Mouse (Mus musculus): Measurements from ENCODE around the gene Rhob. TPM values are rescaled to one million over a fixed set of nuclear protein-coding genes. Genes with fewer than 3 reads are reported as not detected.

Gene Rhob
- polyA plus RNA-seq, 1 experiment from 2014 or later = 39.3 TPM

GRCm38 (mm10) chr12:8470962-8471361, 28.8 kb downstream of the Rhob start:
- Histone ChIP-seq H3K36me3 (ENCODE audit: control insufficient read depth, insufficient read depth) (no peaks in the 10 kb centered on the region), H3K9ac (ENCODE audit: low read length) (no peak overlapping the region), H3K27ac (ENCODE audit: low read length) (no peak overlapping the region), H3K4me1 (ENCODE audit: control insufficient read depth, insufficient read depth, low read length) (no peaks in the 10 kb centered on the region), H3K9me3 (replicated peaks; ENCODE audit: control insufficient read depth, low read length) (no peaks in the 10 kb centered on the region), H3K4me3 (ENCODE audit: low read length) (no peak overlapping the region), H3K4me2 (ENCODE audit: low read depth, low read length) (no peak overlapping the region), H3K27me3 (ENCODE audit: control insufficient read depth, insufficient read depth, low read length) (no peaks in the 10 kb centered on the region)
- ATAC-seq (replicated peaks; ENCODE audit: extremely low read depth, insufficient read depth, low FRiP score) = no peak
- WGBS = 74% methylated on average over 2 of the region's 2 CpGs

- H3K9me3 ChIP-seq (replicated peaks; ENCODE audit: control insufficient read depth, low read length) = no peaks in the 10 kb centered on the region
- no peak overlapping the region for H3K4me3 ChIP-seq (ENCODE audit: low read length)
- no peak for ATAC-seq (replicated peaks; ENCODE audit: extremely low read depth, insufficient read depth, low FRiP score)
- no peak overlapping the region for H3K4me2 ChIP-seq (ENCODE audit: low read depth, low read length)
- H3K4me1 ChIP-seq (ENCODE audit: control insufficient read depth, insufficient read depth, low read length) = no peaks in the 10 kb centered on the region
- H3K27me3 ChIP-seq (ENCODE audit: control insufficient read depth, insufficient read depth, low read length) = no peaks in the 10 kb centered on the region
- H3K27ac ChIP-seq (ENCODE audit: low read length) = no peak overlapping the region
- 74% methylated on average over 25 of the region's 25 CpGs for WGBS
- no peaks in the 10 kb centered on the region for H3K36me3 ChIP-seq (ENCODE audit: control insufficient read depth, insufficient read depth)
- H3K9ac ChIP-seq (ENCODE audit: low read length) = no peak overlapping the region
Observed at GRCm38 (mm10) chr12:8469742-8470494, 29.9 kb downstream of the Rhob start.

GRCm38 (mm10) chr12:8468221-8468865, 31.5 kb downstream of the Rhob start:
- H3K9ac ChIP-seq (ENCODE audit: low read length) = no peak overlapping the region
- no peak overlapping the region for H3K27ac ChIP-seq (ENCODE audit: low read length)
- H3K4me1 ChIP-seq (ENCODE audit: control insufficient read depth, insufficient read depth, low read length) = no peaks in the 10 kb centered on the region
- H3K36me3 ChIP-seq (ENCODE audit: control insufficient read depth, insufficient read depth) = no peaks in the 10 kb centered on the region
- no peaks in the 10 kb centered on the region for H3K27me3 ChIP-seq (ENCODE audit: control insufficient read depth, insufficient read depth, low read length)
- H3K4me3 ChIP-seq (ENCODE audit: low read length) = no peak overlapping the region
- ATAC-seq (replicated peaks; ENCODE audit: extremely low read depth, insufficient read depth, low FRiP score) = no peak
- H3K4me2 ChIP-seq (ENCODE audit: low read depth, low read length) = no peak overlapping the region
- H3K9me3 ChIP-seq (replicated peaks; ENCODE audit: control insufficient read depth, low read length) = no peaks in the 10 kb centered on the region

GRCm38 (mm10) chr12:8467029-8467924, 32.5 kb downstream of the Rhob start:
- Histone ChIP-seq H3K27me3 (ENCODE audit: control insufficient read depth, insufficient read depth, low read length) (no peaks in the 10 kb centered on the region), H3K27ac (ENCODE audit: low read length) (no peak overlapping the region), H3K36me3 (ENCODE audit: control insufficient read depth, insufficient read depth) (no peaks in the 10 kb centered on the region), H3K9ac (ENCODE audit: low read length) (no peak overlapping the region), H3K4me3 (ENCODE audit: low read length) (no peak overlapping the region), H3K4me2 (ENCODE audit: low read depth, low read length) (no peak overlapping the region), H3K4me1 (ENCODE audit: control insufficient read depth, insufficient read depth, low read length) (no peaks in the 10 kb centered on the region), H3K9me3 (replicated peaks; ENCODE audit: control insufficient read depth, low read length) (no peaks in the 10 kb centered on the region)
- ATAC-seq (replicated peaks; ENCODE audit: extremely low read depth, insufficient read depth, low FRiP score) = no peak
- 65% methylated on average over 12 of the region's 12 CpGs for WGBS

- no peak overlapping the region for H3K27ac ChIP-seq (ENCODE audit: low read length)
- WGBS = 53% methylated on average over 3 of the region's 3 CpGs
- no peaks in the 10 kb centered on the region for H3K27me3 ChIP-seq (ENCODE audit: control insufficient read depth, insufficient read depth, low read length)
- no peak for ATAC-seq (replicated peaks; ENCODE audit: extremely low read depth, insufficient read depth, low FRiP score)
- H3K36me3 ChIP-seq (ENCODE audit: control insufficient read depth, insufficient read depth) = no peaks in the 10 kb centered on the region
- H3K4me3 ChIP-seq (ENCODE audit: low read length) = no peak overlapping the region
- no peak overlapping the region for H3K4me2 ChIP-seq (ENCODE audit: low read depth, low read length)
- no peaks in the 10 kb centered on the region for H3K4me1 ChIP-seq (ENCODE audit: control insufficient read depth, insufficient read depth, low read length)
- H3K9me3 ChIP-seq (replicated peaks; ENCODE audit: control insufficient read depth, low read length) = no peaks in the 10 kb centered on the region
- H3K9ac ChIP-seq (ENCODE audit: low read length) = no peak overlapping the region
Observed at GRCm38 (mm10) chr12:8465680-8466079, 34.1 kb downstream of the Rhob start.

- WGBS = 86% methylated on average over 5 of the region's 5 CpGs
Observed at GRCm38 (mm10) chr12:8464961-8465360, 34.8 kb downstream of the Rhob start.

GRCm38 (mm10) chr12:8463599-8464160, 36.1 kb downstream of the Rhob start:
- no peaks in the 10 kb centered on the region for H3K4me1 ChIP-seq (ENCODE audit: control insufficient read depth, insufficient read depth, low read length)
- ATAC-seq (replicated peaks; ENCODE audit: extremely low read depth, insufficient read depth, low FRiP score) = no peak
- no peaks in the 10 kb centered on the region for H3K27me3 ChIP-seq (ENCODE audit: control insufficient read depth, insufficient read depth, low read length)
- H3K9ac ChIP-seq (ENCODE audit: low read length) = no peak overlapping the region
- H3K36me3 ChIP-seq (ENCODE audit: control insufficient read depth, insufficient read depth) = no peaks in the 10 kb centered on the region
- H3K4me2 ChIP-seq (ENCODE audit: low read depth, low read length) = no peak overlapping the region
- H3K4me3 ChIP-seq (ENCODE audit: low read length) = no peak overlapping the region
- H3K9me3 ChIP-seq (replicated peaks; ENCODE audit: control insufficient read depth, low read length) = no peaks in the 10 kb centered on the region
- H3K27ac ChIP-seq (ENCODE audit: low read length) = no peak overlapping the region
- WGBS = 75% methylated on average over 3 of the region's 3 CpGs

More at GRCm38 (mm10) chr12:8464961-8465360, 34.8 kb downstream of the Rhob start:
- Histone ChIP-seq H3K27ac (ENCODE audit: low read length) (no peak overlapping the region), H3K9ac (ENCODE audit: low read length) (no peak overlapping the region), H3K9me3 (replicated peaks; ENCODE audit: control insufficient read depth, low read length) (no peaks in the 10 kb centered on the region), H3K4me2 (ENCODE audit: low read depth, low read length) (no peak overlapping the region), H3K4me1 (ENCODE audit: control insufficient read depth, insufficient read depth, low read length) (no peaks in the 10 kb centered on the region), H3K4me3 (ENCODE audit: low read length) (no peak overlapping the region), H3K36me3 (ENCODE audit: control insufficient read depth, insufficient read depth) (no peaks in the 10 kb centered on the region), H3K27me3 (ENCODE audit: control insufficient read depth, insufficient read depth, low read length) (no peaks in the 10 kb centered on the region)
- ATAC-seq (replicated peaks; ENCODE audit: extremely low read depth, insufficient read depth, low FRiP score) = no peak

- H3K9ac ChIP-seq (ENCODE audit: low read length) = no peak overlapping the region
- H3K4me3 ChIP-seq (ENCODE audit: low read length) = no peak overlapping the region
- 75% methylated on average over 5 of the region's 5 CpGs for WGBS
- H3K27ac ChIP-seq (ENCODE audit: low read length) = no peak overlapping the region
- no peaks in the 10 kb centered on the region for H3K9me3 ChIP-seq (replicated peaks; ENCODE audit: control insufficient read depth, low read length)
- no peaks in the 10 kb centered on the region for H3K27me3 ChIP-seq (ENCODE audit: control insufficient read depth, insufficient read depth, low read length)
- H3K4me1 ChIP-seq (ENCODE audit: control insufficient read depth, insufficient read depth, low read length) = no peaks in the 10 kb centered on the region
- no peak overlapping the region for H3K4me2 ChIP-seq (ENCODE audit: low read depth, low read length)
- no peaks in the 10 kb centered on the region for H3K36me3 ChIP-seq (ENCODE audit: control insufficient read depth, insufficient read depth)
- ATAC-seq (replicated peaks; ENCODE audit: extremely low read depth, insufficient read depth, low FRiP score) = no peak
Observed at GRCm38 (mm10) chr12:8462533-8462932, 37.3 kb downstream of the Rhob start.

All from heart, embryonic 16.5 days (tissue).